Mouse (Mus musculus) E14TG2a.4 (cell line): ENCODE results near the gene Cxcl12.

Source experiments
- CTCF ChIP-seq: conservative IDR thresholded peaks from 2 replicates; pipeline ENCODE4 v1.5.1; 2014; ENCODE audit warnings: low read length
- NANOG ChIP-seq: IDR thresholded peaks from 2 replicates; pipeline ENCODE4 v1.6.1; 2014; ENCODE audit warnings: borderline replicate concordance, low read length, mixed read lengths
- POU5F1 ChIP-seq: IDR thresholded peaks from 2 replicates; pipeline ENCODE4 v1.6.1; 2014; ENCODE audit warnings: low read length, borderline replicate concordance

DNA sequence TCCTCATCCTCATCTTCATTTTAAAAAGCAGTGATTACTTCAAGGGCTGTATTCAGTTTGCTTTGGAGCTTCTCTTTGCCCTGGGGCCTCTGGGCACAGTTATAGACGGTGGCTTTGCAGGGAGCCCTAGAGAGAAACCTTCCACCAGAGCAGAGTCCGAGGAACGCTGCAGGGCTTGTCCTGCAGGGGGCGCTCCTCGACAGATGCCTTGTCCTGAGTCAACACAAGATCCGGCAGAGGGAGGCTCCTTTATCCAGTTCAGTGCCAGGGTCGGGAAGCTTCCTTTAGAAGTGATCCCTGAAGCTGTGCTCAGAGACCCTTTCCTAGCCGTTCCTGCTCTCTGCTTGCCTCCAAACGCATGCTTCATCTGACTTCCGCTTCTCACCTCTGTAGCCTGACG is 5.5 kb downstream of the Cxcl12 start:
- TF ChIP-seq CTCF (peak; percentile 69), NANOG (no peak), POU5F1 (no peak)
